Mouse (Mus musculus) liver, embryonic 13.5 days (tissue): ENCODE data around the gene Cox8a. TPM values are rescaled to one million over a fixed set of nuclear protein-coding genes. Genes with fewer than 3 reads are reported as not detected.

Experiments
- ATAC-seq: fragments of 200-750 bp; cut with Nextera tagmentation; 2 replicates; pipeline ENCODE4 v1.8.0; 2017; ENCODE audit warnings: low read depth, mild to moderate bottlenecking, moderate number of reproducible peaks, moderate library complexity
- DNase-seq: peaks from one replicate; pipeline ENCODE4 v3.0.0; 2022
- H3K27ac ChIP-seq: fragments of 300-500 bp; sonication (generic); 2 replicates; pipeline ENCODE4 v1.5.1; 2015; ENCODE audit warnings: moderate library complexity, mild to moderate bottlenecking, inconsistent platforms
- H3K27me3 ChIP-seq: fragments of 300-500 bp; sonication (generic); 2 replicates; pipeline ENCODE4 v1.6.1; 2015; ENCODE audit warnings: mild to moderate bottlenecking, inconsistent platforms
- H3K36me3 ChIP-seq: fragments of 300-500 bp; sonication (generic); 2 replicates; pipeline ENCODE4 v1.6.1; 2015; ENCODE audit warnings: mild to moderate bottlenecking, inconsistent platforms
- H3K4me1 ChIP-seq: fragments of 300-500 bp; sonication (generic); replicated peaks from 2 replicates; pipeline ENCODE4 v1.6.1; 2015; ENCODE audit warnings: inconsistent platforms
- H3K4me2 ChIP-seq: fragments of 300-500 bp; sonication (generic); 2 replicates; pipeline ENCODE4 v1.6.1; 2015; ENCODE audit warnings: inconsistent platforms, mild to moderate bottlenecking, moderate library complexity
- H3K4me3 ChIP-seq: fragments of 300-500 bp; sonication (generic); replicated peaks from 2 replicates; pipeline ENCODE4 v1.5.1; 2015; ENCODE audit warnings: mild to moderate bottlenecking, inconsistent platforms
- H3K9ac ChIP-seq: fragments of 300-500 bp; sonication (generic); 2 replicates; pipeline ENCODE4 v1.6.1; 2015; ENCODE audit warnings: mild to moderate bottlenecking, inconsistent platforms
- H3K9me3 ChIP-seq: fragments of 300-500 bp; sonication (generic); replicated peaks from 2 replicates; pipeline ENCODE4 v1.6.1; 2016; ENCODE audit warnings: inconsistent platforms
- WGBS: fragments of 180-500 bp; shearing (Covaris S2); methylation state at CpG from one replicate; pipeline ENCODE4 v1.1.7; 2015; ENCODE audit not compliant: insufficient replicate concordance; 5-methylcytosine and 5-hydroxymethylcytosine counted together
- polyA plus RNA-seq: library from polyadenylated mRNA; unstranded; fragments of >200 nt; fragmentation: Nextera tagmentation; extraction: Ambion mirVana; gene quantifications from 2 replicates; pipeline ENCODE4 v1.2.1, GENCODE M21; 2015

Cox8a gene
- polyA plus RNA-seq, 1 experiment from 2014 or later: 757 TPM

DNA sequence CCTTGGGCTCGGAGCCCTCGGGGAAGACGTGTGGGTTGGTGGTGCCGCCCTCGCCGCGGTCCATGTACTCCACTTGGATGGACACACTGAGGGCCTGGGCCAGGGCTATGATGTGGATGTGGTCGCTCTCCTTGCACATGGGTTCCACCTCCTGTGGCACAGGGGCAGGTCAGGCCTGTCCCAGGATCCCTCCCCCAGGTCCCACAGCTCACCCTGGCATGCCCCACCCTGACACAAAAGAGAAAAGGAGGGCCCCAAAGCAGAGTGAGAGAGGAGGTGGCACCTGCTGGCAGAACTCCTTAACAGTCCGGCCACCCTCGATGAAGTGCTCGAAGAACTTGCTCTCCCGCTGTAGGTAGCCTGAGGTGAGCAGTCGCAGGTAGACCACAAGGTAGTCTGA lies 18.3 kb downstream of the Cox8a start:
- H3K9ac ChIP-seq: no peak overlapping the region
- no peaks in the 10 kb centered on the region for H3K9me3 ChIP-seq
- no peak overlapping the region for H3K27ac ChIP-seq
- ATAC-seq (no peak), DNase-seq (no peak)
- no peaks in the 10 kb centered on the region for H3K27me3 ChIP-seq
- H3K4me2 ChIP-seq: no peak overlapping the region
- WGBS: 90% methylated on average over 13 of the region's 13 CpGs
- peaks cover 73% of the 10 kb centered on the region for H3K36me3 ChIP-seq
- H3K4me1 ChIP-seq: peaks cover 36% of the 10 kb centered on the region
- no peak overlapping the region for H3K4me3 ChIP-seq

GRCm38 (mm10) chr19:7197445-7197844 lies 20.0 kb downstream of the Cox8a start:
- no peak for ATAC-seq
- Histone ChIP-seq H3K4me2 (no peak overlapping the region), H3K36me3 (peaks cover 56% of the 10 kb centered on the region), H3K9ac (no peak overlapping the region), H3K27ac (no peak overlapping the region), H3K4me3 (no peak overlapping the region), H3K9me3 (no peaks in the 10 kb centered on the region), H3K27me3 (no peaks in the 10 kb centered on the region), H3K4me1 (peaks cover 29% of the 10 kb centered on the region)
- 90% methylated on average over 9 of the region's 9 CpGs for WGBS
- DNase-seq: no peak

DNA sequence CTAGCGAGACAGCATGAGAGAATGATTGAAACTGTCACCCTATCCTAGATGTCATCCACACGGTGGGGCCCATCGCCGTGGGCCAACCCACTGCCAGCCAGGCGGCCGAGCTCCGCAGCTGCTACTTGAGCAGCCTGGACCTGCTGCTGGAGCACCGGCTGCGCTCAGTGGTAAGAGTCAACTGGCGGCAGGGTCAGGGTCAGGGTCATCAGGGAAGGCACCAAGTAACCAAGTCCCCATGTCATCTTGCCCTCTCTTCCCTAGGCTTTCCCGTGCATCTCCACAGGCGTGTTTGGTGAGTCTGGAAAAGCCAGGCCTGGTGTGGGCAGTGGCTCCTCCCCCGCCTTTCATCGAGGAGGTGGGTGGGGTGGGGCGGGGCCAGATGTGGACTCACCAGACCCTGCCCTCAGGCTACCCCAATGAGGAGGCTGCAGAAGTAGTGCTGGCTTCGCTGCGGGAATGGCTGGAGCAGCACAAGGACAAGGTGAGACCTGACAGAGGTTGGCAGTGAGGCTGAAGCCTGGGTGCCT lies 20.6 kb downstream of the Cox8a start:
- DNase-seq (no peak), ATAC-seq (peak; percentile 38; the same call in 1 of the 2 replicates)
- no peak overlapping the region for H3K4me3 ChIP-seq
- no peak overlapping the region for H3K27ac ChIP-seq
- H3K27me3 ChIP-seq: peaks cover 6% of the 10 kb centered on the region; the same call in 1 of the 2 replicates
- H3K9ac ChIP-seq: no peak overlapping the region
- 41% methylated on average over 17 of the region's 17 CpGs for WGBS
- peaks cover 31% of the 10 kb centered on the region for H3K4me1 ChIP-seq
- no peak overlapping the region for H3K4me2 ChIP-seq
- H3K36me3 ChIP-seq: peaks cover 53% of the 10 kb centered on the region
- H3K9me3 ChIP-seq: no peaks in the 10 kb centered on the region

DNA sequence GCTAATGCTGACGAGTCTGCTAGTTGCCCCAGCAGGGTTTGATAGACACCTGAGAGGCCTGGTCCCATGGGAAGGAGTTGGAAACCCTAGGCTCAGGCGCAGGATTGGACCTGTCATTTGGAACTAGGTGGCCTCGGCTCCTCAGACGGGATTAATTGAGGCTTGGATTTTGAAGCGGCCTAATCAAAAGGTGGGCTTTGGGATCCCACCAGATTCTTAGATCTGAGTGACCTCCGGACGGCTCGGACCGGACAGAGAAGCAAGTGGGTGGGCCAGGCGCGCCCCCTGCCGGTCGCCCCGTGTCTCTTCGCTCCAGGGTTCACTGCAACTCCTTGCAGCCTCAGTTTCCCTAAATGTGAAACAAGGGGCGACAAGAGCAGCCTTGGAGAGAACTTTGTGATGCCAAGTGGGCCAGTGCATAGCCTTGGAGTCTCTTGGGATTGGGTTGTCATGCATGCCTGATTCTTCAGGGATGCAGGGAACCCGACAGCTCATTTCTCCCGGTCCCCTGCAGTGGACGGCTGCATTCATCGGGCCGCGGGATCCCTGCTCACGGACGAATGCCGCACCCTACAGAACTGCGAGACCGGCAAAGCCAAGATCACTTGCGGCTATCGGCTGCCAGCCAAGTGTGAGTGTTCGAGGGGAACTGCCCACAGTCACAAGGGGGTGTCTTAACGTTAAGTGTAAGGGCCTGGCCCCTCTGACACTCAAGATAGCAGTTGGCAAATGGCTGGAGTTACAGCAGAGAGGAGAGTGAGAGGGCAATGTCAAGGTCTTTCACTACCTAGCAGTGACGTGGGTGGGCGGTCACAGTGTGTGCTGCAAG lies 21.3 kb downstream of the Cox8a start:
- WGBS: 22% methylated on average over 33 of the region's 33 CpGs
- Histone ChIP-seq H3K4me1 (peaks cover 35% of the 10 kb centered on the region), H3K9ac (no peak overlapping the region), H3K4me3 (no peak overlapping the region), H3K4me2 (no peak overlapping the region), H3K27me3 (peaks cover 10% of the 10 kb centered on the region; the same call in 1 of the 2 replicates), H3K9me3 (no peaks in the 10 kb centered on the region), H3K27ac (no peak overlapping the region), H3K36me3 (peaks cover 46% of the 10 kb centered on the region)
- DNase-seq (peak; percentile 38), ATAC-seq (peak; percentile 13; the same call in 1 of the 2 replicates)

GRCm38 (mm10) chr19:7192561-7192967 lies 24.9 kb downstream of the Cox8a start:
- peaks cover 35% of the 10 kb centered on the region for H3K4me1 ChIP-seq
- H3K27ac ChIP-seq: no peak overlapping the region
- ATAC-seq (no peak), DNase-seq (no peak)
- H3K27me3 ChIP-seq: peaks cover 18% of the 10 kb centered on the region; the same call in 1 of the 2 replicates
- no peak overlapping the region for H3K4me2 ChIP-seq
- no peaks in the 10 kb centered on the region for H3K9me3 ChIP-seq
- WGBS: 38% methylated on average over 2 of the region's 2 CpGs
- no peak overlapping the region for H3K4me3 ChIP-seq
- no peak overlapping the region for H3K9ac ChIP-seq
- peaks cover 10% of the 10 kb centered on the region; the same call in 1 of the 2 replicates for H3K36me3 ChIP-seq

DNA sequence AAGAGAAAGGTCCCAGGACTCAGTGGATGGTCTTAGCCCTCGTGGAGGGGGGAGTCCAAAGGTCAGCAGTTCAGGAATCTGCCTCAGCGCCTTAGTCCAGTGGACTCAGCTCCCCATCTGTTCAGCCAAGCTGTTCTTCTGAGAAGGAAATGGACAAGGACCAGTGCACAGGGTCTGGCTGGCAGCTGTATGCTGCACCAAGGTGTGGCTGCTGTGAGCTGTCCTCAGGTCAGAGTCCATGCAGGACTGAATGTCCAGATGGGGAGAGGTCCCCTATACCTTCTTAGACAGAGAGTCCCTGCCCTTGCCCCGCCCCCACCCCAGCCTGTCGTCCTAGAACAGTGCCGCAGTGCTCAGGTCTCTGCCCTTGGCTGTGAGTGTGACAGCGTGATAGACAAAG lies 25.8 kb downstream of the Cox8a start:
- peaks cover 26% of the 10 kb centered on the region for H3K4me1 ChIP-seq
- H3K36me3 ChIP-seq: peaks cover 2% of the 10 kb centered on the region; the same call in 1 of the 2 replicates
- H3K9me3 ChIP-seq: no peaks in the 10 kb centered on the region
- H3K4me2 ChIP-seq: no peak overlapping the region
- H3K4me3 ChIP-seq: no peak overlapping the region
- DNase-seq (no peak), ATAC-seq (no peak)
- 38% methylated on average over 6 of the region's 6 CpGs for WGBS
- H3K27me3 ChIP-seq: peaks cover 27% of the 10 kb centered on the region
- H3K27ac ChIP-seq: no peak overlapping the region
- no peak overlapping the region for H3K9ac ChIP-seq

- Histone ChIP-seq H3K36me3 (no peaks in the 10 kb centered on the region), H3K27ac (no peak overlapping the region), H3K4me3 (no peak overlapping the region), H3K4me2 (no peak overlapping the region), H3K27me3 (peaks cover 33% of the 10 kb centered on the region), H3K4me1 (peaks cover 20% of the 10 kb centered on the region), H3K9me3 (no peaks in the 10 kb centered on the region), H3K9ac (no peak overlapping the region)
- ATAC-seq (no peak), DNase-seq (no peak)
- WGBS: 64% methylated on average over 5 of the region's 5 CpGs
Measured at GRCm38 (mm10) chr19:7190986-7191385, 26.4 kb downstream of the Cox8a start.

DNA sequence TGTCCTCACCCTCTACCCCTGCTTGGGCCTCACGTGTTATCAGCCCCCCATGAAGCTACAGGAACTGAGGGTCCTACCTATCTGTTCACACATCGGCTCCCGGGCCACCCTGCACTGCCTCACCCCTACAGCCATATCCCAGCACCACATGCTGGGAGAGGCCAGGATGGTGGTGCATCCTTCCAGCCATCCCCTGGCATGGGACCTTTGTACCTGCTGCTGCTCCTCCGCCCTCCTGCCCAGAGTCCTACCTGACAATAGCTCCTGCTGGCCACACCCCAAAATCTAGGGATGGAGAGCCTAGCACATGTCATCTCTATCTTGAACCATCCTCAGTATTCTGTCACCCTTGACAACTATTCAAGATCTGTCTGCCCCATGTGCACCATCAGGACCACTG lies 28.4 kb downstream of the Cox8a start:
- Histone ChIP-seq H3K9me3 (no peaks in the 10 kb centered on the region), H3K9ac (no peak overlapping the region), H3K27me3 (peaks cover 50% of the 10 kb centered on the region), H3K4me2 (no peak overlapping the region), H3K36me3 (no peaks in the 10 kb centered on the region), H3K27ac (no peak overlapping the region), H3K4me1 (peaks cover 20% of the 10 kb centered on the region), H3K4me3 (no peak overlapping the region)
- 43% methylated on average over 4 of the region's 4 CpGs for WGBS
- ATAC-seq: no peak
- no peak for DNase-seq

- WGBS: 51% methylated on average over 5 of the region's 5 CpGs
- H3K4me2 ChIP-seq: no peak overlapping the region
- H3K27ac ChIP-seq: no peak overlapping the region
- no peak overlapping the region for H3K4me3 ChIP-seq
- H3K4me1 ChIP-seq: peaks cover 15% of the 10 kb centered on the region
- ATAC-seq (no peak), DNase-seq (no peak)
- H3K9ac ChIP-seq: no peak overlapping the region
- no peaks in the 10 kb centered on the region for H3K36me3 ChIP-seq
- H3K27me3 ChIP-seq: peaks cover 65% of the 10 kb centered on the region
- no peaks in the 10 kb centered on the region for H3K9me3 ChIP-seq
Measured at GRCm38 (mm10) chr19:7187157-7187556, 30.3 kb downstream of the Cox8a start.

DNA sequence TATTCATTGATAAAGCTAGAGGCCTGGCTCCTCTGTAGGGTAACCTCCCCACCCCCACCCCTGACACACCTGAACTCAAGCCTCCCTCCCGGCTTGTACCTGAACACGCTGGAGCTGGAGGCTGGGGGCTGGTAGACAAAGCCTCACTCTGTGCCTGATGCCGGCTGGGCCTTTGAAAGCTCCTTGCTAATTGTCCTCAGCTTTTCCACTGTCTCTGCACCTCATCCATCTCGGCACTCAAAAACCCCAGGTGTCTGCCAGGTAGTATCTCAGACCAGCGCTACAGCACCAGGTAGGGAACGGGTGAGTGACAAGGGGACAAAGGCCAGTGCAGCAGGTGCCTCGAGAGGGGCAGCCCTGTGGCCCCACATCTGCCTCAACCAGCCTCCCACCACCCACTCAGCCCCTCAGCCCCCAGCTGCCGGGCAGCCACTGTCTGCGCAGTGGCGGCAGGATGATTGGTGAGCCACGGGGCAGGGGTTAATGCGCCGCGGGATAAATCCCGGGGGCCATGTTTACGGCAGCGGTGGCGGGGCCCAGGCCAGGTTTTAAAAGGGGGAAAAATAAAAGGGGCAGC lies 31.6 kb downstream of the Cox8a start:
- DNase-seq: no peak
- no peak for ATAC-seq
- Histone ChIP-seq H3K4me2 (no peak overlapping the region), H3K27me3 (peaks cover 71% of the 10 kb centered on the region), H3K4me3 (no peak overlapping the region), H3K36me3 (no peaks in the 10 kb centered on the region), H3K9me3 (no peaks in the 10 kb centered on the region), H3K4me1 (peaks cover 14% of the 10 kb centered on the region), H3K9ac (no peak overlapping the region), H3K27ac (no peak overlapping the region)
- WGBS: 21% methylated on average over 18 of the region's 18 CpGs

DNA sequence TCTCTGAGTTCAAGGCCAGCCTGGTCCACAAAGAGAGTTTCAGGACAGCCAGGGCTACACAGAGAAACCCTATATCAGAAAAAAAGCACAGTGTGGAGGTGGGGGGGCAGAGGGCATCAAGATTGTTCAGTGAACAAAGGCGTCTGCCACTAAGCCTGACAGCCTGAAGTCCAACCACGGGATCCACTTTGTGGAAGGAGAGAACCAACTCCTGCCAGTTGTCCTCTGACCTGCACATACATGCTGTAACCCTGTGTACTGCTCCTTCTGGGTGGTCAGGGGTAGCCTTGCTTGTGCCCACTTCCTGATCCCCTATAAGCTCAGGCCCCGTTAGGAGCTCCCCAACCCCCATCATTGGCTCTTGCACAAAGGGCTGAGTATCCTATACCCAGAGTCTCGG lies 32.4 kb downstream of the Cox8a start:
- Histone ChIP-seq H3K27ac (no peak overlapping the region), H3K9me3 (no peaks in the 10 kb centered on the region), H3K9ac (no peak overlapping the region), H3K4me1 (peaks cover 14% of the 10 kb centered on the region), H3K27me3 (peaks cover 79% of the 10 kb centered on the region), H3K4me2 (no peak overlapping the region), H3K4me3 (no peak overlapping the region), H3K36me3 (no peaks in the 10 kb centered on the region)
- DNase-seq (no peak), ATAC-seq (no peak)
- WGBS: 52% methylated on average over 4 of the region's 4 CpGs
